Mouse (Mus musculus): ENCODE measurements at regions not wholly inside any gene's neighbourhood (a gene's known extent, or its start where the extent isn't known, plus 50 kb on each side); places are given as distances from the start of the nearest gene placed in this dataset.

- Histone ChIP-seq H3K27me3 (replicated peaks; ENCODE audit: control insufficient read depth, insufficient read depth, low read length) (no peaks in the 10 kb centered on the region), H3K27ac (ENCODE audit: low read length) (no peak overlapping the region), H3K9me3 (ENCODE audit: control insufficient read depth, low read length) (no peaks in the 10 kb centered on the region), H3K9ac (replicated peaks; ENCODE audit: low read depth, low read length) (no peak overlapping the region), H3K4me3 (replicated peaks; ENCODE audit: low read length) (no peak overlapping the region), H3K4me2 (ENCODE audit: low read length) (no peak overlapping the region), H3K36me3 (ENCODE audit: control insufficient read depth, insufficient read depth) (no peaks in the 10 kb centered on the region), H3K4me1 (replicated peaks; ENCODE audit: control insufficient read depth, insufficient read depth, low read length) (0 out of 2 replicates have a peak, but pooled peaks cover 5% of the 10 kb centered on the region)
- peak; percentile 81 for ATAC-seq
- WGBS: 28% methylated on average over 6 of the region's 6 CpGs
Observed at GRCm38 (mm10) chr11:18151788-18152563, 198.3 kb upstream of the Etaa1 start.

- Histone ChIP-seq H3K27me3 (replicated peaks; ENCODE audit: control insufficient read depth, insufficient read depth, low read length) (no peaks in the 10 kb centered on the region), H3K9me3 (ENCODE audit: control insufficient read depth, low read length) (no peaks in the 10 kb centered on the region), H3K27ac (ENCODE audit: low read length) (no peak overlapping the region), H3K9ac (replicated peaks; ENCODE audit: low read depth, low read length) (no peak overlapping the region), H3K4me1 (replicated peaks; ENCODE audit: control insufficient read depth, insufficient read depth, low read length) (0 out of 2 replicates have a peak, but pooled peaks cover 3% of the 10 kb centered on the region), H3K4me2 (ENCODE audit: low read length) (no peak overlapping the region), H3K36me3 (ENCODE audit: control insufficient read depth, insufficient read depth) (no peaks in the 10 kb centered on the region), H3K4me3 (replicated peaks; ENCODE audit: low read length) (no peak overlapping the region)
- no peak for ATAC-seq
- WGBS: 65% methylated on average over 4 of the region's 4 CpGs
Observed at GRCm38 (mm10) chr11:18151369-18151768, 197.7 kb upstream of the Etaa1 start.

- H3K4me3 ChIP-seq (replicated peaks; ENCODE audit: low read length): no peak overlapping the region
- no peaks in the 10 kb centered on the region for H3K9me3 ChIP-seq (ENCODE audit: control insufficient read depth, low read length)
- WGBS: 39% methylated on average over 5 of the region's 5 CpGs
- no peaks in the 10 kb centered on the region for H3K4me1 ChIP-seq (replicated peaks; ENCODE audit: control insufficient read depth, insufficient read depth, low read length)
- no peak overlapping the region for H3K27ac ChIP-seq (ENCODE audit: low read length)
- H3K27me3 ChIP-seq (replicated peaks; ENCODE audit: control insufficient read depth, insufficient read depth, low read length): no peaks in the 10 kb centered on the region
- ATAC-seq: no peak
- H3K9ac ChIP-seq (replicated peaks; ENCODE audit: low read depth, low read length): no peak overlapping the region
- no peak overlapping the region for H3K4me2 ChIP-seq (ENCODE audit: low read length)
- H3K36me3 ChIP-seq (ENCODE audit: control insufficient read depth, insufficient read depth): no peaks in the 10 kb centered on the region
Observed at GRCm38 (mm10) chr11:18127488-18127887, 173.8 kb upstream of the Etaa1 start.

GRCm38 (mm10) chr11:18123031-18123430 is 169.4 kb upstream of the Etaa1 start:
- no peaks in the 10 kb centered on the region for H3K27me3 ChIP-seq (replicated peaks; ENCODE audit: control insufficient read depth, insufficient read depth, low read length)
- H3K4me3 ChIP-seq (replicated peaks; ENCODE audit: low read length): no peak overlapping the region
- H3K9ac ChIP-seq (replicated peaks; ENCODE audit: low read depth, low read length): no peak overlapping the region
- H3K4me2 ChIP-seq (ENCODE audit: low read length): no peak overlapping the region
- no peaks in the 10 kb centered on the region for H3K36me3 ChIP-seq (ENCODE audit: control insufficient read depth, insufficient read depth)
- peak; percentile 84 for ATAC-seq
- no peaks in the 10 kb centered on the region for H3K9me3 ChIP-seq (ENCODE audit: control insufficient read depth, low read length)
- H3K4me1 ChIP-seq (replicated peaks; ENCODE audit: control insufficient read depth, insufficient read depth, low read length): no peaks in the 10 kb centered on the region
- no peak overlapping the region for H3K27ac ChIP-seq (ENCODE audit: low read length)
- 70% methylated on average over 6 of the region's 6 CpGs for WGBS

- WGBS: 56% methylated on average over 2 of the region's 2 CpGs
- no peaks in the 10 kb centered on the region for H3K36me3 ChIP-seq (ENCODE audit: control insufficient read depth, insufficient read depth)
- H3K9ac ChIP-seq (replicated peaks; ENCODE audit: low read depth, low read length): no peak overlapping the region
- no peak overlapping the region for H3K4me3 ChIP-seq (replicated peaks; ENCODE audit: low read length)
- H3K4me2 ChIP-seq (ENCODE audit: low read length): no peak overlapping the region
- H3K27ac ChIP-seq (ENCODE audit: low read length): no peak overlapping the region
- H3K27me3 ChIP-seq (replicated peaks; ENCODE audit: control insufficient read depth, insufficient read depth, low read length): no peaks in the 10 kb centered on the region
- H3K4me1 ChIP-seq (replicated peaks; ENCODE audit: control insufficient read depth, insufficient read depth, low read length): no peaks in the 10 kb centered on the region
- no peaks in the 10 kb centered on the region for H3K9me3 ChIP-seq (ENCODE audit: control insufficient read depth, low read length)
- no peak for ATAC-seq
Observed at GRCm38 (mm10) chr11:18122616-18123015, 168.9 kb upstream of the Etaa1 start.

- no peak overlapping the region for H3K9ac ChIP-seq (replicated peaks; ENCODE audit: low read depth, low read length)
- ATAC-seq: peak; percentile 97
- no peaks in the 10 kb centered on the region for H3K27me3 ChIP-seq (replicated peaks; ENCODE audit: control insufficient read depth, insufficient read depth, low read length)
- WGBS: 47% methylated on average over 9 of the region's 9 CpGs
- no peak overlapping the region for H3K4me2 ChIP-seq (ENCODE audit: low read length)
- H3K4me1 ChIP-seq (replicated peaks; ENCODE audit: control insufficient read depth, insufficient read depth, low read length): peaks cover 7% of the 10 kb centered on the region
- H3K4me3 ChIP-seq (replicated peaks; ENCODE audit: low read length): no peak overlapping the region
- H3K27ac ChIP-seq (ENCODE audit: low read length): no peak overlapping the region
- H3K9me3 ChIP-seq (ENCODE audit: control insufficient read depth, low read length): no peaks in the 10 kb centered on the region
- H3K36me3 ChIP-seq (ENCODE audit: control insufficient read depth, insufficient read depth): no peaks in the 10 kb centered on the region
Observed at GRCm38 (mm10) chr11:18115693-18116450, 162.2 kb upstream of the Etaa1 start.

GRCm38 (mm10) chr11:18102841-18103240 is 149.2 kb upstream of the Etaa1 start:
- Histone ChIP-seq H3K36me3 (ENCODE audit: control insufficient read depth, insufficient read depth) (no peaks in the 10 kb centered on the region), H3K9me3 (ENCODE audit: control insufficient read depth, low read length) (no peaks in the 10 kb centered on the region), H3K4me2 (ENCODE audit: low read length) (no peak overlapping the region), H3K27ac (ENCODE audit: low read length) (no peak overlapping the region), H3K4me3 (replicated peaks; ENCODE audit: low read length) (no peak overlapping the region), H3K27me3 (replicated peaks; ENCODE audit: control insufficient read depth, insufficient read depth, low read length) (no peaks in the 10 kb centered on the region), H3K4me1 (replicated peaks; ENCODE audit: control insufficient read depth, insufficient read depth, low read length) (no peaks in the 10 kb centered on the region), H3K9ac (replicated peaks; ENCODE audit: low read depth, low read length) (no peak overlapping the region)
- ATAC-seq: no peak
- 87% methylated on average over 3 of the region's 3 CpGs for WGBS

- no peak overlapping the region for H3K9ac ChIP-seq (replicated peaks; ENCODE audit: low read depth, low read length)
- ATAC-seq: peak; percentile 36
- 71% methylated on average over 4 of the region's 4 CpGs for WGBS
- H3K9me3 ChIP-seq (ENCODE audit: control insufficient read depth, low read length): no peaks in the 10 kb centered on the region
- no peaks in the 10 kb centered on the region for H3K36me3 ChIP-seq (ENCODE audit: control insufficient read depth, insufficient read depth)
- no peak overlapping the region for H3K4me2 ChIP-seq (ENCODE audit: low read length)
- no peak overlapping the region for H3K4me3 ChIP-seq (replicated peaks; ENCODE audit: low read length)
- H3K4me1 ChIP-seq (replicated peaks; ENCODE audit: control insufficient read depth, insufficient read depth, low read length): no peaks in the 10 kb centered on the region
- no peaks in the 10 kb centered on the region for H3K27me3 ChIP-seq (replicated peaks; ENCODE audit: control insufficient read depth, insufficient read depth, low read length)
- no peak overlapping the region for H3K27ac ChIP-seq (ENCODE audit: low read length)
Observed at GRCm38 (mm10) chr11:18075840-18076435, 122.3 kb upstream of the Etaa1 start.

- Histone ChIP-seq H3K27ac (ENCODE audit: low read length) (no peak overlapping the region), H3K4me3 (replicated peaks; ENCODE audit: low read length) (no peak overlapping the region), H3K4me2 (ENCODE audit: low read length) (no peak overlapping the region), H3K4me1 (replicated peaks; ENCODE audit: control insufficient read depth, insufficient read depth, low read length) (peaks cover 6% of the 10 kb centered on the region), H3K9ac (replicated peaks; ENCODE audit: low read depth, low read length) (no peak overlapping the region), H3K9me3 (ENCODE audit: control insufficient read depth, low read length) (no peaks in the 10 kb centered on the region), H3K36me3 (ENCODE audit: control insufficient read depth, insufficient read depth) (no peaks in the 10 kb centered on the region), H3K27me3 (replicated peaks; ENCODE audit: control insufficient read depth, insufficient read depth, low read length) (no peaks in the 10 kb centered on the region)
- 66% methylated on average over 4 of the region's 4 CpGs for WGBS
- peak; percentile 72 for ATAC-seq
Observed at GRCm38 (mm10) chr11:18070586-18071306, 117.1 kb upstream of the Etaa1 start.

Data from forebrain, embryonic 16.5 days (tissue).